Mouse (Mus musculus) myocyte (in vitro differentiated cells): ENCODE measurements around the gene Gm20388. TPM values are rescaled to one million over a fixed set of nuclear protein-coding genes. Genes with fewer than 3 reads are reported as not detected.
"Not testable (repeated sequence)": the region's sequence is repeated elsewhere in the genome, so short reads cannot be mapped to it uniquely, and the experiment has no call there.

ENCODE experiments used
- H3K27me3 ChIP-seq: one replicate; pipeline ENCODE4 v1.6.1; 2011; ENCODE audit not compliant: control insufficient read depth, insufficient read depth, insufficient read length
- H3K36me3 ChIP-seq: one replicate; pipeline ENCODE4 v1.6.1; 2011; ENCODE audit not compliant: control insufficient read depth, insufficient read depth
- H3K4me2 ChIP-seq: one replicate; pipeline ENCODE4 v1.6.1; 2011; ENCODE audit warnings: low read depth, control low read depth
- H3K4me3 ChIP-seq: one replicate; pipeline ENCODE4 v1.5.1; 2011; ENCODE audit warnings: mild to moderate bottlenecking, control low read depth, moderate library complexity
- H3K79me2 ChIP-seq: one replicate; pipeline ENCODE4 v1.6.1; 2011; ENCODE audit not compliant: control insufficient read depth, insufficient read depth
- H3ac ChIP-seq: one replicate; pipeline ENCODE4 v1.6.1; 2011; ENCODE audit not compliant: control insufficient read depth, insufficient read length
- CEBPB ChIP-seq: IDR thresholded peaks from 2 replicates; pipeline ENCODE4 v1.6.1; 2011; ENCODE audit warnings: mild to moderate bottlenecking, moderate library complexity; ENCODE audit not compliant: poor library complexity, insufficient read depth, severe bottlenecking
- E2F4 ChIP-seq: IDR thresholded peaks from one replicate; pipeline ENCODE4 v1.6.1; 2011; ENCODE audit warnings: mild to moderate bottlenecking, control low read depth, moderate library complexity; ENCODE audit not compliant: insufficient read depth
- MAX ChIP-seq: IDR thresholded peaks from one replicate; pipeline ENCODE4 v1.6.1; 2011; ENCODE audit warnings: low read depth, mild to moderate bottlenecking, control low read depth
- MYOD1 ChIP-seq, 3 experiments: IDR thresholded peaks; one replicate each; pipeline ENCODE4 v1.6.1; 2011; ENCODE audit warnings: control low read depth in 2 of 3, low read depth in 2 of 3, mild to moderate bottlenecking in 2 of 3, moderate library complexity in 1 of 3; ENCODE audit not compliant: insufficient read length in 2 of 3, control insufficient read depth in 1 of 3
- MYOG ChIP-seq, 3 experiments: IDR thresholded peaks; one replicate each; pipeline ENCODE4 v1.6.1; 2011; ENCODE audit warnings: control low read depth in 2 of 3, low read depth in 2 of 3, mild to moderate bottlenecking in 2 of 3; ENCODE audit not compliant: insufficient read length in 2 of 3, control insufficient read depth in 1 of 3, insufficient read depth in 1 of 3
- POLR2A ChIP-seq: IDR thresholded peaks from one replicate; pipeline ENCODE4 v1.6.1; 2011; ENCODE audit warnings: low read depth, mild to moderate bottlenecking, control low read depth, moderate library complexity; ENCODE audit not compliant: insufficient read length
- POLR2AphosphoS2 ChIP-seq: IDR thresholded peaks from one replicate; pipeline ENCODE4 v1.6.1; 2011; ENCODE audit warnings: low read depth, control low read depth; ENCODE audit not compliant: insufficient read length
- REST ChIP-seq: IDR thresholded peaks from one replicate; pipeline ENCODE4 v1.6.1; 2011; ENCODE audit warnings: mild to moderate bottlenecking, control low read depth, moderate library complexity; ENCODE audit not compliant: insufficient read depth, insufficient read length
- SRF ChIP-seq: IDR thresholded peaks from one replicate; pipeline ENCODE4 v1.6.1; 2011; ENCODE audit warnings: low read depth; ENCODE audit not compliant: control insufficient read depth, insufficient read length
- TCF12 ChIP-seq: IDR thresholded peaks from one replicate; pipeline ENCODE4 v1.6.1; 2011; ENCODE audit warnings: mild to moderate bottlenecking, control low read depth; ENCODE audit not compliant: poor library complexity, insufficient read depth, severe bottlenecking
- TCF3 ChIP-seq: IDR thresholded peaks from one replicate; pipeline ENCODE4 v1.6.1; 2011; ENCODE audit warnings: low read depth, control low read depth; ENCODE audit not compliant: insufficient read length
- USF1 ChIP-seq: IDR thresholded peaks from one replicate; pipeline ENCODE4 v1.6.1; 2011; ENCODE audit warnings: low read depth, mild to moderate bottlenecking, control low read depth, moderate library complexity
- polyA plus RNA-seq: library from polyadenylated mRNA; unstranded; fragments of >200 nt; fragmentation: generic; extraction: Trizol; gene quantifications from one replicate; pipeline ENCODE4 v1.2.1, GENCODE M21; 2012; ENCODE audit warnings: missing spikeins

Gene Gm20388
- polyA plus RNA-seq, 1 experiment: 15.3 TPM

DNA sequence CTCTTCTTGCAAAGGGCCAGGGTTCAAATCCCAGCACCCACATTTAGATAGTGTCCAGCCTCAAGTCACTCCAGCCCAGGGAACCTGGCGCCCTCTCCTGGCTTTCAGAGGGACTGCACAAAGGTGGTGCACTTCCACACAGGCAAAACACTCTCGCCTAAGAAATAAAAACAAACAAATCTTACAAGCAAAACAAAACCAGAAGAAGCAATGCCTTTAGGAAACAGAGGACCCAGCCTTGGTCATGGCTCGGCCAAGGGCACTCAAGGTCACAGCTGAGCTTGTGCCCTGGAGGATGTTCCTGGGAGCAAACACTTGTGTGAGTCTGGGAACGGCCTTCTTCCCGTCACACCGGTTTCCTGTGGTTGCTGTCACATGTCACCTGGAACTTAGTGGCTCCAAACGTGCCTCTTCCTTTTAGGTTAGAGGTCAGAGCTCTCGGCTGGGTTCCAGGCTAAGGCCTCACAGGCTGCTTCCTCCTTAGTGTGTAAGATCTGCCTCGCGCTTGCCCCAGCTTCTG is 453.0 kb downstream of the Gm20388 start:
- TF ChIP-seq USF1 (no peak), MYOG (IDR thresholded peaks at IDR 0.05; ENCODE audit: control insufficient read depth in 1 of 3, insufficient read depth in 1 of 3, insufficient read length in 2 of 3, low read depth in 2 of 3) (no peak), REST (no peak)
- Histone ChIP-seq H3K36me3 (no peaks in the 10 kb centered on the region), H3K79me2 (no peaks in the 10 kb centered on the region), H3K4me2 (no peak overlapping the region), H3K27me3 (no peaks in the 10 kb centered on the region), H3ac (no peak overlapping the region), H3K4me3 (no peak overlapping the region)

DNA sequence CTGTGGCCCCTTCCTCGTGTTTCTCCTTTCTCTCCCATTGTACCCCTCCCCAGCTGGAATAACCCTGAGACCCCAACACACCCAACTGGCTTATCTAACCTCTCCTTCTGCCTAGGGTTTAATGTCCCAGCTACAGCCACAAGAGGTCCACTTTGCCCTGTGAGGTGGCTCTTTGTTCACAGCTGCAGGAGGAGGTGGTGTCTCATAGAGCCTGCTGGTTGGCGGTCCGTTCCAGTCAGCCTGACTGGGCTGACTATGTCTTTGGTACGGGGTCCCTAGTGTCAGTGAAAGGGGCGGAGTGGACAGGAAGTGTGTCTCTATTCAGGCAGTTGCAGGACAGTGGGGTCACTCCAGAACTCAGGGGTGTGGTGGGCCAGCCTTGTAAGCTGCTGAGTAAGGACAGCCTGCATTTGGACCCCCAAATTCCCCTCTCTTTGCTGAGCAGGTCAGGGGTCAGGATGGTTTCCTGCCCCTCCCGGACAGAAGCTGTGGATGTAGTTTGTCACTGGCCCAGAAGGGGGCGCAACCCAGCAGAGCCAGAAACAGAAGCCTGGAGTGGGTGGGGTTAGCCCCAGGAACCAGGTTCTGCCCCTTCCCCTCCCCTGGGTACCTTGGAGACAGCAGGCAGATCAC is 453.6 kb downstream of the Gm20388 start:
- Histone ChIP-seq H3ac (no peak overlapping the region), H3K79me2 (no peaks in the 10 kb centered on the region), H3K4me2 (no peak overlapping the region), H3K4me3 (no peak overlapping the region), H3K36me3 (no peaks in the 10 kb centered on the region), H3K27me3 (no peaks in the 10 kb centered on the region)
- no peak for TF ChIP-seq CEBPB
- TF ChIP-seq POLR2A: no peak

DNA sequence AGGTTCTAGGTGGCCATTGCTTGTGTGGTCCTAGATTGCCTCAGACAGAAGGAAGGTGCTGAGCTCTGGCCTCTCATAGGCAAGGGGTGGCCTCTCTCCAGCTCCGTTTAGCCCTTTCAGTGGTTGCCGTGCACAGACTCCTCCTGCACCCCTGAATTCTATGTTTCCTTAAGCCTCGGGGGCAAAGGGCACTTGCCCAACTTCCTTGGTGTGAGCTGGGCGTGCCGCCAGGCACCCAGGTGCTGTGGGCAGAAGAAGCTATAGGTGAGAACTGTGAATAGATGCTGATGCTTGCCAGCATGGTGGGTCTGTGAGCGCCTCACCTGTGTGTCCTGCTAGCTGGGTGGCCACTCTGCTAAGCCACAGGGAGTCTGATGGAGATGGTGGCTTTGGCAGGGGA is 456.2 kb downstream of the Gm20388 start:
- H3K4me3 ChIP-seq: no peak overlapping the region
- H3K27me3 ChIP-seq: no peaks in the 10 kb centered on the region
- no peak overlapping the region for H3ac ChIP-seq
- TF ChIP-seq TCF12: no peak
- TF ChIP-seq MAX: no peak
- no peak for TF ChIP-seq POLR2AphosphoS2
- no peak for TF ChIP-seq SRF
- TF ChIP-seq MYOD1 (IDR thresholded peaks at IDR 0.05; ENCODE audit: control insufficient read depth in 1 of 3, insufficient read length in 2 of 3, low read depth in 2 of 3): no peak
- TF ChIP-seq REST: no peak
- no peak for TF ChIP-seq TCF3
- no peak for TF ChIP-seq E2F4
- H3K4me2 ChIP-seq: no peak overlapping the region
- H3K36me3 ChIP-seq: no peaks in the 10 kb centered on the region
- no peaks in the 10 kb centered on the region for H3K79me2 ChIP-seq

GRCm38 (mm10) chr8:120368191-120368590 is 457.6 kb downstream of the Gm20388 start:
- H3K4me2 ChIP-seq: peak overlapping the region; percentile 69
- H3K27me3 ChIP-seq, H3K79me2 ChIP-seq, H3ac ChIP-seq, H3K4me3 ChIP-seq, H3K36me3 ChIP-seq: not testable (repeated sequence)

DNA sequence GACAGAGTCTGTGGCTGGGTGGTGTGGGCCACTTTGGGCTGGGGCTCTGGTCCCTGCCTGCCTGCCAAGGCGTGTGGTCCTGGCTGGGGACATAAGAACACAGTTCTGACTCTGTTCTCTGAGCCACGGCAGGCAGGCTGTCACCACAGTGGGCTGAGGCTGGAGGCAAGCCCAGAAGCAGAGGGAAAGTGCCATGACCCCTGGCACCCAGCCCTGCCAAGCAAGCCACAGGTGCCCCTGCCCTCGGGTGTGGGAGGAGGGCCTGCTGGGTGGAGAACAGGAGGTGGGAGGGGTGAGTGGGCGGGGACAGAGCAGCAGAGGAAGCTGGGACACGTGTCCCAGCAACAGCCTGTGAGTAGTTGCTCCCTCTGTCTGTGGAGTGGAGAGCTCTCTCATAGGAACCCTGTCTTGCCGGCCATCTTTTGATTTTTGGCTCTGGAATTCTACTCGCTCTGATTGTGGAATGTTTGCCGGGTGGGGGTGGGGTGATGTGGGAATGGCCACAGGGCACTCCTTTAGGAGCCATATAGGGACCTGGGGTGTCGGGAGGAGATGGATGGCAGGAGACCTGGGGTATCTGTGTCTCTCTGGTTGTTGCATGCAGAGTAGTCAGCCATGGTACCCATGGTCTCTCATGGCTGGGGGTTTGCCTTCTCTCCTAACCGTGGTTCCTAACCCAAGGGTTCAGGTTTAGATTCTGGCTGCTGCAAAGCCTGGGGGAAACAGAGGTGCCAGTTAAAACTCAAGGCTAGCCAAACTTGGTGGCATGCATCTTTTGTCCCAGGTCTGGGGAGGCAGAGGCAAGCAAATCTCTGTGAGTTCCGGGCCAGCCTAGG is 458.4 kb downstream of the Gm20388 start:
- Histone ChIP-seq H3K4me3 (no peak overlapping the region), H3K27me3 (no peaks in the 10 kb centered on the region)
- TF ChIP-seq SRF (peak; percentile 45), CEBPB (no peak), MYOD1 (IDR thresholded peaks at IDR 0.05; ENCODE audit: control insufficient read depth in 1 of 3, insufficient read length in 2 of 3, low read depth in 2 of 3) (peak in 2 of 3 experiments; percentile 92 to 98), TCF3 (peak; percentile 94), POLR2AphosphoS2 (no peak), E2F4 (no peak), USF1 (peak; percentile 82), MYOG (IDR thresholded peaks at IDR 0.05; ENCODE audit: control insufficient read depth in 1 of 3, insufficient read depth in 1 of 3, insufficient read length in 2 of 3, low read depth in 2 of 3) (peak; percentile 37 to 95 (median 91)), TCF12 (peak; percentile 40)

More for the DNA sequence above, 458.4 kb downstream of the Gm20388 start:
- Histone ChIP-seq H3K79me2 (no peaks in the 10 kb centered on the region), H3K4me2 (peak overlapping the region; percentile 71), H3ac (no peak overlapping the region), H3K36me3 (no peaks in the 10 kb centered on the region)
